Mouse (Mus musculus): ENCODE data around the gene Gm20388. TPM values are rescaled to one million over a fixed set of nuclear protein-coding genes. Genes with fewer than 3 reads are reported as not detected.

The Gm20388 gene
- polyA plus RNA-seq, 1 experiment from 2014 or later: not detected

- Histone ChIP-seq H3K27me3 (no peaks in the 10 kb centered on the region), H3K9ac (replicated peaks) (no peak overlapping the region), H3K4me3 (no peak overlapping the region), H3K4me1 (peaks cover 3% of the 10 kb centered on the region; the same call in 1 of the 2 replicates), H3K36me3 (no peaks in the 10 kb centered on the region), H3K27ac (replicated peaks) (no peak overlapping the region), H3K9me3 (no peaks in the 10 kb centered on the region), H3K4me2 (replicated peaks) (no peak overlapping the region)
- ATAC-seq (replicated peaks): no peak
- WGBS: 83% methylated on average over 8 of the region's 8 CpGs
These were observed 2923.8 kb downstream of the Gm20388 start for GRCm38 (mm10) chr8:122834416-122834815.

GRCm38 (mm10) chr8:122834971-122835370 lies 2924.3 kb downstream of the Gm20388 start:
- no peak overlapping the region for H3K9ac ChIP-seq (replicated peaks)
- H3K4me2 ChIP-seq (replicated peaks): no peak overlapping the region
- ATAC-seq (replicated peaks): peak; percentile 27; the same call in 1 of the 2 replicates
- H3K27me3 ChIP-seq: no peaks in the 10 kb centered on the region
- H3K9me3 ChIP-seq: no peaks in the 10 kb centered on the region
- H3K4me1 ChIP-seq: peaks cover 3% of the 10 kb centered on the region; the same call in 1 of the 2 replicates
- H3K36me3 ChIP-seq: no peaks in the 10 kb centered on the region
- H3K4me3 ChIP-seq: no peak overlapping the region
- WGBS: 33% methylated on average over 8 of the region's 8 CpGs
- no peak overlapping the region for H3K27ac ChIP-seq (replicated peaks)

DNA sequence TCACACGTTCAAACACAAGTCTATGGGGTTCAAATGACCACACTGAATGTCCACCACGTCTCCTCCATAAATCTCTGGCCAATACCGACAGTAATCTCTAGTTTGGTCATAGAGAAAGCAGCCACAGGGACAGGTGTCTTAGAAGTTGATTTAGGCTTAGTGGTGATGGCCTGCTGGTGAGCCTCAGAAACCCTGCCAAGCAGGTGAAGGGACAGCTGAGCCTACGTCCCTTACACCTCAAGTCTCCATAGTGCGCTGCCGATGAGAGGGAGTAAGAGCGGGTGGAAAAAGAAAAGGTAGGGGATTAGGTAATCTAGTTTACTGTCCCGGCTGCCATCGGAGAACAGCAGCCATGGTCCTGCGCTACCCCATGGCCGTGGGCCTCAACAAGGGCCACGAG lies 2925.6 kb downstream of the Gm20388 start:
- Histone ChIP-seq H3K36me3 (no peaks in the 10 kb centered on the region), H3K9me3 (no peaks in the 10 kb centered on the region), H3K27ac (replicated peaks) (no peak overlapping the region), H3K9ac (replicated peaks) (no peak overlapping the region), H3K4me3 (no peak overlapping the region), H3K27me3 (no peaks in the 10 kb centered on the region), H3K4me1 (no peaks in the 10 kb centered on the region), H3K4me2 (replicated peaks) (no peak overlapping the region)
- 88% methylated on average over 12 of the region's 12 CpGs for WGBS
- ATAC-seq (replicated peaks): no peak

DNA sequence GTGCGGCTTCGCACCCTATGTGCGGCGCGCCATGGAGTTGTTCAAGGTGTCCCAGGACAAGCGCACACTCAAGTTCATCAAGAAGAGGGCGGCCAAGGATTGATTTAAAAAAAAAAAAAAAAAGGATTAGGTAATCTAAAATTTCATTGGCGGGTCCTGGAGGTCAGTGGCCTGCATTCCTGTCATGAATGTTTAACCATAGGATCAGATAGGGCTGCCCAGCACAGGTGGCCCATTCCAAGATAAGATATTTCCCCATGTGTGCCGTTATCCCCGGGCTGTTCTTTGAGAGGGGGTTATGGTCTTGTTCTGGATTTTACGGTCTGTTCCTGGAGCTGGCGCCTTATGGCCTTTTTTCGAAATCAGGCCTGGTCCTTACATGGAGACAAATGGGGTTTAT lies 2926.1 kb downstream of the Gm20388 start:
- no peaks in the 10 kb centered on the region for H3K36me3 ChIP-seq
- no peak overlapping the region for H3K9ac ChIP-seq (replicated peaks)
- WGBS: 94% methylated on average over 13 of the region's 13 CpGs
- no peak for ATAC-seq (replicated peaks)
- no peak overlapping the region for H3K4me3 ChIP-seq
- no peaks in the 10 kb centered on the region for H3K4me1 ChIP-seq
- no peaks in the 10 kb centered on the region for H3K9me3 ChIP-seq
- H3K27me3 ChIP-seq: no peaks in the 10 kb centered on the region
- no peak overlapping the region for H3K4me2 ChIP-seq (replicated peaks)
- no peak overlapping the region for H3K27ac ChIP-seq (replicated peaks)

- Histone ChIP-seq H3K27me3 (no peaks in the 10 kb centered on the region), H3K9ac (replicated peaks) (no peak overlapping the region), H3K4me3 (no peak overlapping the region), H3K4me2 (replicated peaks) (no peak overlapping the region), H3K27ac (replicated peaks) (no peak overlapping the region), H3K36me3 (no peaks in the 10 kb centered on the region), H3K4me1 (peaks cover 5% of the 10 kb centered on the region; the same call in 1 of the 2 replicates), H3K9me3 (no peaks in the 10 kb centered on the region)
- no peak for ATAC-seq (replicated peaks)
- WGBS: 74% methylated on average over 3 of the region's 3 CpGs
These were observed 2933.5 kb downstream of the Gm20388 start for GRCm38 (mm10) chr8:122844161-122844560.

GRCm38 (mm10) chr8:122845662-122846061 lies 2935.0 kb downstream of the Gm20388 start:
- H3K36me3 ChIP-seq: no peaks in the 10 kb centered on the region
- H3K4me2 ChIP-seq (replicated peaks): no peak overlapping the region
- no peaks in the 10 kb centered on the region for H3K27me3 ChIP-seq
- no peak overlapping the region for H3K4me3 ChIP-seq
- WGBS: 66% methylated on average over 4 of the region's 4 CpGs
- no peak overlapping the region for H3K27ac ChIP-seq (replicated peaks)
- no peak overlapping the region for H3K9ac ChIP-seq (replicated peaks)
- peaks cover 5% of the 10 kb centered on the region; the same call in 1 of the 2 replicates for H3K4me1 ChIP-seq
- H3K9me3 ChIP-seq: no peaks in the 10 kb centered on the region
- no peak for ATAC-seq (replicated peaks)

DNA sequence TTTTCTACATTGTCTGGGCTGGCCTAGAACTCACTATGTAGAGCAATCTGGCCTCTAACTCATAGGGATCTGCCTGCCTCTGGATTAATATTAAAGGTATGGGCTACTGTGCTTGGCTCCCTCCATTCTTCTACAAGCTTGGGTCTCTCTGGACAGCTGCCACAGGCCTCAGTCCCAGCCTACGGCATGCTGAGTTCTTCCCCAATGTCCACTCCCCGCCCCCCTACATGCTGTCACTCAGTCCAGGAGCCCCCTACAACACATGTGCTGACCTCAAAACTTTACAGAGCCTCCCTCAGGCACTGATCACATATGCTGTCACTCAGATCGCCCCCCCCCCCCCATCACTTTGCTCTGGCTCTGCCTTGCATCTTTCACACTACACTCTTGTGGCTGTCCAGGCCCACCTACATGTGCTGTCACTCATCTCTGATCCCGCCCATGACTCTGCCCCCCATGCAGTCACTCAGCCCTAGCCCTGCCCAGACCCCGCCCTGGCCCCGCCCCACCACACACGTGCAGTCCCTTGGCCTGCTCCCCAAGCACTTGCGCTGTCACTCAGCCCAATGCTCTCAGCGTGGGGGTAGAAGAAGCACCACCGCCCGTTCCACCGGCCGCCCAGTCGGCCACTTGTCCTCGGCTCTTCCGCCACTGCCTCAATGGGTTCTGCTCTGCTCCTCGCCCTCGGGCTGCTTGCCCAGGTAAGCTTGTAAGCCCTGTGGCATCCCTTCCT lies 2937.4 kb downstream of the Gm20388 start, which contains the start of gene Cdh15:
Cdh15 (plus strand) TSS at position 138 of the 733 bp plus-strand sequence.
- no peak within 1 kb of the TSS for H3K9ac ChIP-seq (replicated peaks)
- ATAC-seq (replicated peaks): peak; percentile 86
- no peaks in the 10 kb centered on the region for H3K36me3 ChIP-seq
- no peaks in the 10 kb centered on the region for H3K9me3 ChIP-seq
- no peaks in the 10 kb centered on the region for H3K27me3 ChIP-seq
- WGBS: 12% methylated on average over 18 of the region's 18 CpGs
- peak within 1 kb of the TSS; percentile 26 for H3K4me2 ChIP-seq (replicated peaks)
- no peak within 1 kb of the TSS for H3K27ac ChIP-seq (replicated peaks)
- H3K4me1 ChIP-seq: peaks cover 5% of the 10 kb centered on the region; the same call in 1 of the 2 replicates
- H3K4me3 ChIP-seq: no peak within 1 kb of the TSS

GRCm38 (mm10) chr8:122849152-122849910 lies 2938.7 kb downstream of the Gm20388 start:
- H3K4me2 ChIP-seq (replicated peaks): no peak overlapping the region
- H3K36me3 ChIP-seq: no peaks in the 10 kb centered on the region
- H3K9ac ChIP-seq (replicated peaks): no peak overlapping the region
- H3K4me3 ChIP-seq: no peak overlapping the region
- H3K27me3 ChIP-seq: no peaks in the 10 kb centered on the region
- WGBS: 72% methylated on average over 11 of the region's 11 CpGs
- peaks cover 13% of the 10 kb centered on the region for H3K4me1 ChIP-seq
- no peak for ATAC-seq (replicated peaks)
- H3K27ac ChIP-seq (replicated peaks): no peak overlapping the region
- H3K9me3 ChIP-seq: no peaks in the 10 kb centered on the region

GRCm38 (mm10) chr8:122850641-122851240 lies 2940.1 kb downstream of the Gm20388 start:
- no peaks in the 10 kb centered on the region for H3K27me3 ChIP-seq
- H3K9ac ChIP-seq (replicated peaks): no peak overlapping the region
- ATAC-seq (replicated peaks): no peak
- no peak overlapping the region for H3K27ac ChIP-seq (replicated peaks)
- H3K36me3 ChIP-seq: no peaks in the 10 kb centered on the region
- H3K4me2 ChIP-seq (replicated peaks): no peak overlapping the region
- 69% methylated on average over 3 of the region's 3 CpGs for WGBS
- H3K4me3 ChIP-seq: no peak overlapping the region
- H3K9me3 ChIP-seq: no peaks in the 10 kb centered on the region
- H3K4me1 ChIP-seq: peaks cover 13% of the 10 kb centered on the region

GRCm38 (mm10) chr8:122851692-122852545 lies 2941.3 kb downstream of the Gm20388 start:
- peaks cover 13% of the 10 kb centered on the region for H3K4me1 ChIP-seq
- WGBS: 82% methylated on average over 12 of the region's 12 CpGs
- no peak for ATAC-seq (replicated peaks)
- H3K9ac ChIP-seq (replicated peaks): no peak overlapping the region
- H3K27ac ChIP-seq (replicated peaks): no peak overlapping the region
- H3K27me3 ChIP-seq: no peaks in the 10 kb centered on the region
- no peak overlapping the region for H3K4me2 ChIP-seq (replicated peaks)
- H3K9me3 ChIP-seq: no peaks in the 10 kb centered on the region
- no peaks in the 10 kb centered on the region for H3K36me3 ChIP-seq
- H3K4me3 ChIP-seq: no peak overlapping the region

DNA sequence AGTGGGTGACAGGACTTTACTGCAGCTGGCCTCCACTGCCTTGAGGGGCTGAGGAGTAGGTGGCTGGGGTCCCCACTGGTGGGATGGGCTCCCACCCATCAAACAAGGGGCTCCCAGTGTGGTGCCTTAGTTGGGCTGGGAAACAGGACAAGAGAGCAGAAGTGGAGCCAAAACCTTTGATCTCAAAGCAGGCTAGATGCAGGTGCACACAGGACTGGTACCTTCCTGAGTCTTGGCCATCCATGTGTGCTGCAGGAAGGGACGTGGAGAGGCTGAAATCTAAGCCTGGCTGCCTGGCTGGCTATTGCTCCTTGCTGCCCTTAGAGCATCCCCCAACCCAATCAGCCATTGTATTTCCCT lies 2941.9 kb downstream of the Gm20388 start:
- no peak overlapping the region for H3K4me2 ChIP-seq (replicated peaks)
- no peak overlapping the region for H3K27ac ChIP-seq (replicated peaks)
- ATAC-seq (replicated peaks): no peak
- no peak overlapping the region for H3K9ac ChIP-seq (replicated peaks)
- H3K4me3 ChIP-seq: no peak overlapping the region
- H3K9me3 ChIP-seq: no peaks in the 10 kb centered on the region
- no peaks in the 10 kb centered on the region for H3K27me3 ChIP-seq
- peaks cover 13% of the 10 kb centered on the region for H3K4me1 ChIP-seq
- H3K36me3 ChIP-seq: no peaks in the 10 kb centered on the region
- WGBS: 33% methylated on average over 1 of the region's 1 CpGs

Data from forebrain, embryonic 15.5 days (tissue).